Mouse (Mus musculus): ENCODE measurements around the gene Sf3a1. TPM values are rescaled to one million over a fixed set of nuclear protein-coding genes. Genes with fewer than 3 reads are reported as not detected.
"Not testable (repeated sequence)": the region's sequence is repeated elsewhere in the genome, so short reads cannot be mapped to it uniquely, and the experiment has no call there.

Gene Sf3a1
- polyA plus RNA-seq, 1 experiment: 23.1 TPM

- H3K4me3 ChIP-seq (ENCODE audit: insufficient read depth, low read length): no peak overlapping the region
- TF ChIP-seq CTCF (IDR thresholded peaks at IDR 0.05; ENCODE audit: low read depth, low read length) (no peak), POLR2A (IDR thresholded peaks at IDR 0.05; ENCODE audit: borderline replicate concordance, low read depth, low read length) (no peak)
- no peak overlapping the region for H3K27ac ChIP-seq (ENCODE audit: insufficient read depth, low read depth, low read length)
- peaks cover 16% of the 10 kb centered on the region for H3K4me1 ChIP-seq (ENCODE audit: control insufficient read depth, insufficient read depth, low read length)
These were observed 23.4 kb downstream of the Sf3a1 start for GRCm38 (mm10) chr11:4183511-4183910.

- no peak for TF ChIP-seq CTCF (IDR thresholded peaks at IDR 0.05; ENCODE audit: low read depth, low read length)
- TF ChIP-seq POLR2A (IDR thresholded peaks at IDR 0.05; ENCODE audit: borderline replicate concordance, low read depth, low read length): no peak
- Histone ChIP-seq H3K4me1 (ENCODE audit: control insufficient read depth, insufficient read depth, low read length) (peaks cover 24% of the 10 kb centered on the region), H3K4me3 (ENCODE audit: insufficient read depth, low read length) (no peak overlapping the region), H3K27ac (ENCODE audit: insufficient read depth, low read depth, low read length) (no peak overlapping the region)
These were observed 24.3 kb downstream of the Sf3a1 start for GRCm38 (mm10) chr11:4184251-4184952.

- not testable (repeated sequence) for H3K4me3 ChIP-seq (ENCODE audit: insufficient read depth, low read length); H3K27ac ChIP-seq (ENCODE audit: insufficient read depth, low read depth, low read length)
- H3K4me1 ChIP-seq (ENCODE audit: control insufficient read depth, insufficient read depth, low read length): peaks cover 31% of the 10 kb centered on the region
These were observed 25.3 kb downstream of the Sf3a1 start for GRCm38 (mm10) chr11:4185480-4185879.

GRCm38 (mm10) chr11:4186486-4187317, 26.6 kb downstream of the Sf3a1 start, which contains the start of gene Tbc1d10a:
Tbc1d10a (plus strand) TSS chr11:4186789.
- TF ChIP-seq POLR2A (IDR thresholded peaks at IDR 0.05; ENCODE audit: borderline replicate concordance, low read depth, low read length) (no peak; the same call in 1 of the 2 replicates), CTCF (IDR thresholded peaks at IDR 0.05; ENCODE audit: low read depth, low read length) (no peak)
- Histone ChIP-seq H3K4me1 (ENCODE audit: control insufficient read depth, insufficient read depth, low read length) (peaks cover 42% of the 10 kb centered on the region), H3K4me3 (ENCODE audit: insufficient read depth, low read length) (peak within 1 kb of the TSS; percentile 97), H3K27ac (ENCODE audit: insufficient read depth, low read depth, low read length) (no peak within 1 kb of the TSS)

GRCm38 (mm10) chr11:4187318-4187700, 27.2 kb downstream of the Sf3a1 start:
- H3K27ac ChIP-seq (ENCODE audit: insufficient read depth, low read depth, low read length): no peak overlapping the region
- peak overlapping the region; percentile 97 for H3K4me3 ChIP-seq (ENCODE audit: insufficient read depth, low read length)
- H3K4me1 ChIP-seq (ENCODE audit: control insufficient read depth, insufficient read depth, low read length): peaks cover 48% of the 10 kb centered on the region
- TF ChIP-seq POLR2A (IDR thresholded peaks at IDR 0.05; ENCODE audit: borderline replicate concordance, low read depth, low read length): no peak

GRCm38 (mm10) chr11:4189182-4189581, 29.0 kb downstream of the Sf3a1 start:
- H3K27ac ChIP-seq (ENCODE audit: insufficient read depth, low read depth, low read length): no peak overlapping the region
- TF ChIP-seq CTCF (IDR thresholded peaks at IDR 0.05; ENCODE audit: low read depth, low read length) (no peak), POLR2A (IDR thresholded peaks at IDR 0.05; ENCODE audit: borderline replicate concordance, low read depth, low read length) (no peak)

GRCm38 (mm10) chr11:4190677-4191076, 30.5 kb downstream of the Sf3a1 start:
- H3K4me3 ChIP-seq (ENCODE audit: insufficient read depth, low read length): no peak overlapping the region
- peaks cover 68% of the 10 kb centered on the region for H3K4me1 ChIP-seq (ENCODE audit: control insufficient read depth, insufficient read depth, low read length)
- peak overlapping the region; percentile 63 for H3K27ac ChIP-seq (ENCODE audit: insufficient read depth, low read depth, low read length)
- no peak for TF ChIP-seq POLR2A (IDR thresholded peaks at IDR 0.05; ENCODE audit: borderline replicate concordance, low read depth, low read length)
- TF ChIP-seq CTCF (IDR thresholded peaks at IDR 0.05; ENCODE audit: low read depth, low read length): no peak

More at GRCm38 (mm10) chr11:4189182-4189581, 29.0 kb downstream of the Sf3a1 start:
- Histone ChIP-seq H3K4me3 (ENCODE audit: insufficient read depth, low read length) (no peak overlapping the region), H3K4me1 (ENCODE audit: control insufficient read depth, insufficient read depth, low read length) (peaks cover 56% of the 10 kb centered on the region)

GRCm38 (mm10) chr11:4192757-4193156, 32.6 kb downstream of the Sf3a1 start:
- Histone ChIP-seq H3K4me1 (ENCODE audit: control insufficient read depth, insufficient read depth, low read length) (peaks cover 82% of the 10 kb centered on the region), H3K27ac (ENCODE audit: insufficient read depth, low read depth, low read length) (no peak overlapping the region), H3K4me3 (ENCODE audit: insufficient read depth, low read length) (no peak overlapping the region)
- no peak for TF ChIP-seq POLR2A (IDR thresholded peaks at IDR 0.05; ENCODE audit: borderline replicate concordance, low read depth, low read length)
- no peak for TF ChIP-seq CTCF (IDR thresholded peaks at IDR 0.05; ENCODE audit: low read depth, low read length)

GRCm38 (mm10) chr11:4193420-4193819, 33.3 kb downstream of the Sf3a1 start:
- peaks cover 78% of the 10 kb centered on the region for H3K4me1 ChIP-seq (ENCODE audit: control insufficient read depth, insufficient read depth, low read length)

GRCm38 (mm10) chr11:4195597-4196031, 35.5 kb downstream of the Sf3a1 start:
- Histone ChIP-seq H3K4me1 (ENCODE audit: control insufficient read depth, insufficient read depth, low read length) (peaks cover 60% of the 10 kb centered on the region), H3K27ac (ENCODE audit: insufficient read depth, low read depth, low read length) (peak overlapping the region; percentile 65), H3K4me3 (ENCODE audit: insufficient read depth, low read length) (no peak overlapping the region)
- no peak for TF ChIP-seq CTCF (IDR thresholded peaks at IDR 0.05; ENCODE audit: low read depth, low read length)
- TF ChIP-seq POLR2A (IDR thresholded peaks at IDR 0.05; ENCODE audit: borderline replicate concordance, low read depth, low read length): no peak

More at GRCm38 (mm10) chr11:4193420-4193819, 33.3 kb downstream of the Sf3a1 start:
- no peak overlapping the region for H3K27ac ChIP-seq (ENCODE audit: insufficient read depth, low read depth, low read length)
- no peak for TF ChIP-seq CTCF (IDR thresholded peaks at IDR 0.05; ENCODE audit: low read depth, low read length)
- TF ChIP-seq POLR2A (IDR thresholded peaks at IDR 0.05; ENCODE audit: borderline replicate concordance, low read depth, low read length): no peak
- no peak overlapping the region for H3K4me3 ChIP-seq (ENCODE audit: insufficient read depth, low read length)
